Mouse (Mus musculus) brown adipose tissue, adult 24 weeks (tissue): Measurements from ENCODE around the gene Lyve1. TPM values are rescaled to one million over a fixed set of nuclear protein-coding genes. Genes with fewer than 3 reads are reported as not detected.
"Not testable (repeated sequence)": the region's sequence is repeated elsewhere in the genome, so short reads cannot be mapped to it uniquely, and the experiment has no call there.

Source experiments
- H3K27ac ChIP-seq: fragments of 200-500 bp; replicated peaks from 2 replicates; pipeline ENCODE4 v1.5.1; 2012; ENCODE audit warnings: low read depth, mild to moderate bottlenecking, low read length
- H3K4me1 ChIP-seq: fragments of 200-500 bp; 2 replicates; pipeline ENCODE4 v1.6.1; 2012; ENCODE audit warnings: low read length, mixed read lengths; ENCODE audit not compliant: control insufficient read depth, insufficient read depth, insufficient read length
- H3K4me3 ChIP-seq: fragments of 200-500 bp; 2 replicates; pipeline ENCODE4 v1.5.1; 2012; ENCODE audit warnings: low read depth, mild to moderate bottlenecking, low read length, moderate library complexity; ENCODE audit not compliant: insufficient read depth
- polyA plus RNA-seq: library from polyadenylated mRNA; stranded (reverse); fragments of >200 nt; gene quantifications from 2 replicates; pipeline ENCODE4 v1.2.4, GENCODE M21; 2012; ENCODE audit not compliant: missing spikeins, insufficient read depth, insufficient read length

The Lyve1 gene
- polyA plus RNA-seq: 3.5 and 11.1 TPM in 2 replicates

- Histone ChIP-seq H3K27ac (no peak within 1 kb of the TSS), H3K4me3 (no peak within 1 kb of the TSS), H3K4me1 (no peaks in the 10 kb centered on the region)
These were observed at the start of gene Lyve1 for GRCm38 (mm10) chr7:110862751-110863289. Lyve1 (minus strand) TSS chr7:110863239.

GRCm38 (mm10) chr7:110908209-110909144 lies 45.4 kb upstream of the Lyve1 start:
- Histone ChIP-seq H3K4me1 (peaks cover 3% of the 10 kb centered on the region; the same call in 1 of the 2 replicates), H3K4me3 (no peak overlapping the region), H3K27ac (no peak overlapping the region)

- Histone ChIP-seq H3K27ac (no peak overlapping the region), H3K4me1 (peaks cover 3% of the 10 kb centered on the region; the same call in 1 of the 2 replicates), H3K4me3 (no peak overlapping the region)
These were observed 43.5 kb upstream of the Lyve1 start for GRCm38 (mm10) chr7:110906566-110906965.

GRCm38 (mm10) chr7:110903226-110903625 lies 40.2 kb upstream of the Lyve1 start:
- H3K27ac ChIP-seq: no peak overlapping the region
- H3K4me1 ChIP-seq: peaks cover 3% of the 10 kb centered on the region; the same call in 1 of the 2 replicates
- no peak overlapping the region for H3K4me3 ChIP-seq

GRCm38 (mm10) chr7:110897202-110897601 lies 34.2 kb upstream of the Lyve1 start:
- no peak overlapping the region for H3K4me3 ChIP-seq
- H3K27ac ChIP-seq: no peak overlapping the region
- H3K4me1 ChIP-seq: no peaks in the 10 kb centered on the region

GRCm38 (mm10) chr7:110896453-110896852 lies 33.4 kb upstream of the Lyve1 start:
- Histone ChIP-seq H3K4me3 (no peak overlapping the region), H3K4me1 (no peaks in the 10 kb centered on the region), H3K27ac (no peak overlapping the region)

- not testable (repeated sequence) for H3K27ac ChIP-seq
These were observed 32.7 kb upstream of the Lyve1 start for GRCm38 (mm10) chr7:110895772-110896171.

GRCm38 (mm10) chr7:110894673-110895072 lies 31.6 kb upstream of the Lyve1 start:
- no peak overlapping the region for H3K4me3 ChIP-seq
- H3K4me1 ChIP-seq: no peaks in the 10 kb centered on the region
- H3K27ac ChIP-seq: no peak overlapping the region

More at GRCm38 (mm10) chr7:110895772-110896171, 32.7 kb upstream of the Lyve1 start:
- H3K4me1 ChIP-seq, H3K4me3 ChIP-seq: not testable (repeated sequence)

- Histone ChIP-seq H3K4me3 (no peak overlapping the region), H3K27ac (no peak overlapping the region), H3K4me1 (no peaks in the 10 kb centered on the region)
These were observed 31.0 kb upstream of the Lyve1 start for GRCm38 (mm10) chr7:110893943-110894610.

- Histone ChIP-seq H3K4me1 (no peaks in the 10 kb centered on the region), H3K4me3 (no peak overlapping the region), H3K27ac (peak overlapping the region; percentile 86)
These were observed 28.5 kb upstream of the Lyve1 start for GRCm38 (mm10) chr7:110891501-110891986.

GRCm38 (mm10) chr7:110881746-110882333 lies 18.8 kb upstream of the Lyve1 start:
- Histone ChIP-seq H3K27ac (no peak overlapping the region), H3K4me3 (no peak overlapping the region), H3K4me1 (no peaks in the 10 kb centered on the region)

- 0 out of 2 replicates have a peak overlapping the region, but pooled peaks have one; percentile 8 for H3K27ac ChIP-seq
- H3K4me1 ChIP-seq: no peaks in the 10 kb centered on the region
- no peak overlapping the region for H3K4me3 ChIP-seq
These were observed 15.0 kb upstream of the Lyve1 start for GRCm38 (mm10) chr7:110878028-110878427.

- Histone ChIP-seq H3K4me3 (no peak overlapping the region), H3K27ac (no peak overlapping the region), H3K4me1 (no peaks in the 10 kb centered on the region)
These were observed 13.9 kb upstream of the Lyve1 start for GRCm38 (mm10) chr7:110876965-110877364.

- H3K4me3 ChIP-seq: no peak overlapping the region
- no peaks in the 10 kb centered on the region for H3K4me1 ChIP-seq
- no peak overlapping the region for H3K27ac ChIP-seq
These were observed 5.8 kb upstream of the Lyve1 start for GRCm38 (mm10) chr7:110868807-110869206.

GRCm38 (mm10) chr7:110867116-110867515 lies 4.1 kb upstream of the Lyve1 start:
- Histone ChIP-seq H3K4me3 (no peak overlapping the region), H3K4me1 (no peaks in the 10 kb centered on the region), H3K27ac (no peak overlapping the region)
